Mouse (Mus musculus) cerebellum, adult 2 months (tissue): ENCODE data around the gene Arsg.

ENCODE experiments used
- CTCF ChIP-seq: fragments of 200-500 bp; IDR thresholded peaks from 2 replicates; pipeline ENCODE4 v1.5.1; 2011; ENCODE audit warnings: low read depth, mild to moderate bottlenecking, control low read depth, low read length, moderate library complexity, borderline replicate concordance; ENCODE audit not compliant: insufficient read depth
- POLR2A ChIP-seq: fragments of 200-500 bp; IDR thresholded peaks from 2 replicates; pipeline ENCODE4 v1.6.1; 2011; ENCODE audit warnings: low read length, control low read depth, borderline replicate concordance; ENCODE audit not compliant: insufficient read depth

DNA sequence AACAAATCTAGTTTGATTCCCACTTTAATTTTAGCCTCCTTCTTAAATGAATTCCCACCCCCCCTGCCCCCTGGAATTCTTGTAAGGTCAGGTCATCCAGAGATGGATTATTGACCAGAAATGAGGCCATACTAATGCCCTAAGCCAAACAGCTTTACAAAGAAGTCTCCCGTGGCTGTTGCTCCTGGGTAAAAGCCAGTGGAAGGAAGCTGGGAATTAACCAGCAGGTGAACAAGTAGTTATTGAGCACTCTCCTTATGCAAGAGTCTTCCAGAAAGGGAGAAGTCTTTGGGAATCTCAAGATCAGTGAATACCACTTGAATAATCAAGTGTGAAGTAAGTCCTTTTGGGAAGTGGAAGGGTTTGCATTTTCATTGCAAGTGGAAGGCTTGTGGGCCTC, 13.9 kb downstream of the Arsg start:
- no peak for TF ChIP-seq CTCF
- no peak for TF ChIP-seq POLR2A
